Mouse (Mus musculus) adrenal gland, postnatal 36 days (tissue): Measurements from ENCODE around the gene Saal1. TPM values are rescaled to one million over a fixed set of nuclear protein-coding genes. Genes with fewer than 3 reads are reported as not detected.
"Not testable (repeated sequence)": the region's sequence is repeated elsewhere in the genome, so short reads cannot be mapped to it uniquely, and the experiment has no call there.

Experiments
- DNase-seq, 2 experiments: peaks; one replicate each; pipeline ENCODE4 v3.0.0; 2021; ENCODE audit warnings: mixed read lengths in 1 of 2
- long read RNA-seq, 2 experiments: library from polyadenylated mRNA; stranded (forward); transcript quantifications; one replicate each; pipeline ENCODE4 v2.0.0; 2021; ENCODE audit warnings: borderline sequencing depth in 2 of 2
- total RNA-seq, 2 experiments: library from RNA; stranded (reverse); gene quantifications; 2 replicates each; pipeline ENCODE4 v1.2.3; 2021

The Saal1 gene
- 1 to 10 TPM; 8.6 to 9.0 TPM for total RNA-seq
- long read RNA-seq, experiment 1, full-length matches to known transcripts = 17 of 23 reads
- long read RNA-seq, experiment 1, partial matches to known transcripts = 1 of 23 reads
- long read RNA-seq, experiment 1, other reads (novel, unspliced or antisense) = 5 of 23 reads
- long read RNA-seq, experiment 2, full-length matches to known transcripts = 4 of 6 reads
- long read RNA-seq, experiment 2, partial matches to known transcripts = 2 of 6 reads
- long read RNA-seq, experiment 2, other reads (novel, unspliced or antisense) = 0 of 6 reads

GRCm38 (mm10) chr7:46710390-46710844 lies at the start of gene Saal1:
Gene Saal1, minus strand, starts transcription at chr7:46710680.
- peak; percentile 88 to 92 for DNase-seq

GRCm38 (mm10) chr7:46751490-46751889 lies 41.0 kb upstream of the Saal1 start, which contains the start of gene Saa2:
Gene Saa2, plus strand, starts transcription at chr7:46751790.
- DNase-seq = no peak

GRCm38 (mm10) chr7:46748459-46748858 lies 38.0 kb upstream of the Saal1 start:
- no peak for DNase-seq

- DNase-seq = no peak
These were observed 35.9 kb upstream of the Saal1 start for GRCm38 (mm10) chr7:46746381-46746780.

GRCm38 (mm10) chr7:46745816-46746215 lies 35.3 kb upstream of the Saal1 start:
- peak; percentile 57 to 62 for DNase-seq

GRCm38 (mm10) chr7:46742880-46743279 lies 32.4 kb upstream of the Saal1 start, which contains the start of gene Saa1:
Gene Saa1, minus strand, starts transcription at chr7:46742980.
- DNase-seq = not testable (repeated sequence)

- DNase-seq = not testable (repeated sequence)
These were observed 29.6 kb upstream of the Saal1 start for GRCm38 (mm10) chr7:46740041-46740440.

GRCm38 (mm10) chr7:46738561-46739460 lies 28.3 kb upstream of the Saal1 start:
- no peak for DNase-seq

GRCm38 (mm10) chr7:46734983-46735382 lies 24.5 kb upstream of the Saal1 start:
- DNase-seq = peak; percentile 15 to 31

GRCm38 (mm10) chr7:46732458-46732857 lies 22.0 kb upstream of the Saal1 start, which contains the start of gene Saa4:
Gene Saa4, minus strand, starts transcription at chr7:46732603.
- no peak for DNase-seq

- DNase-seq = no peak
These were observed 17.1 kb upstream of the Saal1 start for GRCm38 (mm10) chr7:46727584-46727983.

GRCm38 (mm10) chr7:46724396-46724795 lies 13.9 kb upstream of the Saal1 start:
- no peak for DNase-seq

GRCm38 (mm10) chr7:46723849-46724248 lies 13.4 kb upstream of the Saal1 start:
- DNase-seq = no peak

GRCm38 (mm10) chr7:46723354-46723753 lies 12.9 kb upstream of the Saal1 start:
- no peak for DNase-seq

GRCm38 (mm10) chr7:46720460-46720859 lies 10.0 kb upstream of the Saal1 start:
- DNase-seq = no peak

GRCm38 (mm10) chr7:46719526-46719925 lies 9.0 kb upstream of the Saal1 start:
- peak; percentile 52 to 61 for DNase-seq

GRCm38 (mm10) chr7:46718591-46719270 lies 8.3 kb upstream of the Saal1 start:
- DNase-seq = no peak

GRCm38 (mm10) chr7:46716897-46717296 lies 6.4 kb upstream of the Saal1 start:
- peak; percentile 41 to 63 for DNase-seq

- DNase-seq = no peak
These were observed 5.1 kb upstream of the Saal1 start, which contains the start of gene Saa3 for GRCm38 (mm10) chr7:46715600-46715999. Gene Saa3, minus strand, starts transcription at chr7:46715700.

- DNase-seq = peak; percentile 70 to 74
These were observed 4.0 kb upstream of the Saal1 start for GRCm38 (mm10) chr7:46714518-46714917.

GRCm38 (mm10) chr7:46712250-46712649 lies 1.8 kb upstream of the Saal1 start:
- no peak for DNase-seq

- DNase-seq = no peak
These were observed 9.9 kb downstream of the Saal1 start for GRCm38 (mm10) chr7:46700521-46701025.
